Mouse (Mus musculus) colon, adult 2 months (tissue): Measurements from ENCODE around the gene Olfr1012. TPM values are rescaled to one million over a fixed set of nuclear protein-coding genes. Genes with fewer than 3 reads are reported as not detected.

Source experiments
- polyA plus RNA-seq: library from polyadenylated mRNA; depleted of rRNA; stranded (reverse); fragments of >200 nt; gene quantifications from 2 replicates; pipeline ENCODE4 v1.2.3, GENCODE M21; 2012; rRNA removed

The Olfr1012 gene
- polyA plus RNA-seq = not detected in 2 replicates

GRCm38 (mm10) chr2:85762666-85763065 is at the start of gene Olfr1012:
Olfr1012 (minus strand) TSS chr2:85762766.

GRCm38 (mm10) chr2:85802444-85802843 is 39.9 kb upstream of the Olfr1012 start, which contains the start of gene Olfr1016:
Olfr1016 (minus strand) TSS chr2:85802544.

GRCm38 (mm10) chr2:85781717-85782116 is 19.2 kb upstream of the Olfr1012 start, which contains the start of gene Olfr1015:
Olfr1015 (plus strand) TSS chr2:85782017.

DNA sequence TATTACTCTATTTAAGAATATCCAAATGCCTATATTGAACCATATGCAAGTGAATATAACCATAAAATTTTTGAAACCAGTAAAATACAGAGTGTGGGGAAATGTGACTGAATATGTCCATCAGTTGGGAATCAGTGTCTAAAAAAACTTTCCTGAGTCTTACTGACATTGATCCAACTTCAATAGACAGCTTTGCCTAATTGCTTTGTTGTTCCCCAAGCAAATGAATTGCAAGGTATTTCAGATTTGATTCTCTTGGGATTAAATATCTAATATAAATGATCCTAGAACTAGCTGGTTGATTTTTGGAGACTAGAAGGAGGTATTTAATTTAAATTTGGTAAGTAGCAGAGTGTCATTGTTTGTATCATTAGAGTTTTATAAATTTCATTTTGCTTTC is 9.8 kb upstream of the Olfr1012 start, which contains the start of gene Olfr1014:
Gene Olfr1014, plus strand, starts transcription at position 301 of the 400 bp plus-strand sequence.

GRCm38 (mm10) chr2:85766798-85767197 is 4.2 kb upstream of the Olfr1012 start, which contains the start of gene Olfr1013:
Olfr1013 (plus strand) TSS chr2:85767098.

GRCm38 (mm10) chr2:85715119-85715518 is 47.4 kb downstream of the Olfr1012 start, which contains the start of gene Olfr1009:
Olfr1009 (plus strand) TSS chr2:85715419.

Other genes with a start within 250 kb of the Olfr1012 start
- not detected in 2 replicates for gene 4833423E24Rik, start 243.7 kb downstream of the Olfr1012 start, polyA plus RNA-seq
- gene Olfr996, start 183.6 kb downstream of the Olfr1012 start, polyA plus RNA-seq = not detected in 2 replicates
- not detected in 2 replicates for gene Olfr998, start 173.8 kb downstream of the Olfr1012 start, polyA plus RNA-seq
- gene Olfr1000, start 150.9 kb downstream of the Olfr1012 start, polyA plus RNA-seq = not detected in 2 replicates
- gene Olfr1002, start 112.1 kb downstream of the Olfr1012 start, polyA plus RNA-seq = not detected in 2 replicates
- gene Olfr154, start 98.3 kb downstream of the Olfr1012 start, polyA plus RNA-seq = not detected in 2 replicates
- gene Olfr1006, start 84.0 kb downstream of the Olfr1012 start, polyA plus RNA-seq = not detected in 2 replicates
- gene Olfr1008, start 73.3 kb downstream of the Olfr1012 start, polyA plus RNA-seq = not detected in 2 replicates
- gene Olfr1009, start 47.3 kb downstream of the Olfr1012 start, polyA plus RNA-seq = not detected in 2 replicates
- gene Olfr1013, start 4.3 kb upstream of the Olfr1012 start, polyA plus RNA-seq = not detected in 2 replicates
- gene Olfr1014, start 9.9 kb upstream of the Olfr1012 start, polyA plus RNA-seq = not detected in 2 replicates
- not detected in 2 replicates for gene Olfr1015, start 19.3 kb upstream of the Olfr1012 start, polyA plus RNA-seq
- gene Olfr1016, start 39.8 kb upstream of the Olfr1012 start, polyA plus RNA-seq = not detected in 2 replicates
- not detected in 2 replicates for gene Olfr1018, start 55.7 kb upstream of the Olfr1012 start, polyA plus RNA-seq
- not detected in 2 replicates for gene Olfr1019, start 82.7 kb upstream of the Olfr1012 start, polyA plus RNA-seq
- not detected in 2 replicates for gene Olfr1020, start 84.3 kb upstream of the Olfr1012 start, polyA plus RNA-seq
- not detected in 2 replicates for gene Olfr1022, start 105.8 kb upstream of the Olfr1012 start, polyA plus RNA-seq
- not detected in 2 replicates for gene Olfr1023, start 122.9 kb upstream of the Olfr1012 start, polyA plus RNA-seq
- gene Olfr1024, start 142.3 kb upstream of the Olfr1012 start, polyA plus RNA-seq = not detected in 2 replicates
- gene Olfr1025-ps1, start 152.4 kb upstream of the Olfr1012 start, polyA plus RNA-seq = not detected in 2 replicates
- not detected in 2 replicates for gene Olfr1026, start 158.8 kb upstream of the Olfr1012 start, polyA plus RNA-seq
- gene Olfr1028, start 187.7 kb upstream of the Olfr1012 start, polyA plus RNA-seq = not detected in 2 replicates
- not detected in 2 replicates for gene Olfr1029, start 211.1 kb upstream of the Olfr1012 start, polyA plus RNA-seq
- not detected in 2 replicates for gene Olfr1030, start 216.5 kb upstream of the Olfr1012 start, polyA plus RNA-seq
- gene Olfr1031, start 227.5 kb upstream of the Olfr1012 start, polyA plus RNA-seq = not detected in 2 replicates
- not detected in 2 replicates for gene Olfr1032, start 242.8 kb upstream of the Olfr1012 start, polyA plus RNA-seq